Mouse (Mus musculus): ENCODE measurements at regions not wholly inside any gene's neighbourhood (a gene's known extent, or its start where the extent isn't known, plus 50 kb on each side); places are given as distances from the start of the nearest gene placed in this dataset.

DNA sequence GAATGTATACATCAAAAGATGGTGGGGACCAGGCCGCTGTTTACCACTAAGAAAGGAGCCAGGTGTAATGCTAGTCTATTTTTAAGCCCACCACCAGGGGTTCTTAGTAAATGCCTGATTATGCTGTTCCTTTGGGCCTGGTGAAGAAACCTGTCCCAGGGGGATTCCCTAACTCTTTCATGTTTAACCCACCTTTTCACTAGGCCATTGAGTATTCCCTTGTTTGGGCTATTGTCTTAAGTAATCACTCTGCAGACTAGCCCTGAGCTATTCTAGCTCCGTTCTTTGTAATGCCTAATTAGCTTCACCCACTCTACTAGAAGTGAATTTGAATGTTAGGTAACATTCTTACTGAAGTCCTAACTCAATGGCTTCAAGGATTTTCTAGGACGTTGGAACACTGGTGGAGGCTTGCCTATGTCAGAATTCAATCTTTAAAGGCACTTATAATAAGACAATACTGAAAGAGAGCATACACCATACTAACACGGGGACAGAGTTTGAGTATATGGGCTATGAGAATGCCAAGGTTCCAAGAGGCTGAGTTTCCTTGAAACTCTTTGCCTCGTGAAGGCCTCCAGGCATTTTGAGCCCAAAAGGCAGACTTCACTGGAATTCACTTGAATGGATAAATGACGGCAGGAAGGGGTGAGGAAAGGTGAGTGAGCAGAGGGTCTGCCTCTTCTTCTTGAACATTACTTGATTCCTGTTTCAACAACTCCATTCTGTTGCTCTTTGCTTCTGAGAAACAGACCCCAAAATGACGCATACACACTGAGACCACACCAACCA, 312.7 kb upstream of the Irx4 start:
- no peak for DNase-seq

DNA sequence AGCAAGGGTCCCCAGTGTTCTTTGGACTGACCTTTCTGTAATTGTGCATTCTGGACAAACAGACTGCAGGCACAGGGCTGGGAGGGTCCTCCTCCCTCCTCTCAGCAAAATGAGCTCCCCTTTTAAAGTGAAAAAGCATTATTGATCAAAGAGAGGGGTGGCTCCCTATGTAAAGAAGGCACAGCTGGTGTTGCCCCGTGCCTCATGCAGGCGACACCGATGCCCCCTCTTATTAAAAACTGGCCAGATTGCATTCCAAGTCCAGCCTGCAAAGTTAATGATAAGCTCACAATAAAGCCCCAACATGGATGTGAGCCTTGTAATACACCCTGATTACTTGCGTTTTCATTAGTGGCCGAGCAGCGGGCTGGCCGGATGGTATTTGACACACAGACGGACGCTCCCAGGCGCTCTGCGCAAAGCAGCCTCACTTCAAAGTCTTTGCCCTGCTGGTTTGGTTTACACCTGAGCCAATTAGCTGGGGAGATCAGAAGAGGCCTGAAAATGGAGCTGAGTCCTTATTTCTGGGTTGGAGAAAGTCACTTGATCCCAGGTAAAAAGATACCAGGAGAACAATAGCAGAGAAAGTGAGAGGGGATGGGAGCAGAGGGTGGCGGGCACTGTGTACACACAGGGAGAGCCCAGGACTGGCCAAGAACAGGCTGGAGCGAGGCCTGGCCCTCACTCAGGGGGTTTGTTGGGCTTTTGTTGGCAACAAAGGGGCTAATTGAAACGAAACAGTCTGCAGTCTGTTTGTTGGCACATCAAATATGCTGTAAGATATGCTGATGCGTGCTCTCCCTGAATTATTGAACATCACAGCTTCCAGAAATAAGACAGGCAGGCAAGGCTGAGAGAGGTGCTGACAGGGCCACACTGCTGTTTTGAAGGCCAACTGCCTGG, 301.4 kb upstream of the Irx4 start:
- no peak for DNase-seq

DNA sequence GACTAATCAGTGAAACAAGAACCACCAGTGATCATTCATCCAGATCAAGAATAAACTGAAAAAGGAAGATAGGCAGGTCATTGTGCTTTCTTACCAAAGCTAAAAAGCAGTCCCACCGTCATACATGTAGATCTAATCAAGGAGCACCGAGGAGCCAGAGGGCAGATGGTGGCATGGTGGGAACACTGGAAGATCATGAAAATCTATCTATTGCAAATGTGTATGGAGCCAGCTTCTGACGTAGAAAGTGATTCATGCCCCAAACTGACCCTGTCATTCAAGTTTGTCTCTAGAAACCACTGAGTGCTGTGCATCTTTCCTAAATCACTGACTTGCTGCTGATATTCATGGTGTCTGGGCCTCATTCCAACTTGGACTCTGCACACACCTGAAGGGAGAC, 299.0 kb upstream of the Irx4 start:
- DNase-seq = no peak

DNA sequence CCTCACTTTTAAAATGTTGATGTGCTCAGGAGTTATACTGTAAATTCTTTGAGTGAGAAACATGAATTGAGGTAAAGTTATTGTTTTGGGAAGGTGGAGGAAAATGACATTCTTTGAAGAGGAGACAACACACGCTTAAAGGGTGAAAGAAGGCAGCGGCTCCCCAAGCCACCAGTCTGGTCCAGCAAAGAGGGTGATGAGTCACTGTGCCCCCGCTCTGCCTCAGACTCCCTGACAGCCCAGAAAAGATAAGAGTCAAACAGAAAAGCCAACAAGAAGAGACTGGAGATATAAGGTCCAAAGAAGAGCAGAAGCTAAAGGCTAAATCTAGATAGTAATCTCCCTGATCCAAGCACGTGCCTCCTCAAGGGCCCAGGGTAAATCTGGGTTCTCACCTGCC, 288.1 kb upstream of the Irx4 start:
- no peak for DNase-seq

DNA sequence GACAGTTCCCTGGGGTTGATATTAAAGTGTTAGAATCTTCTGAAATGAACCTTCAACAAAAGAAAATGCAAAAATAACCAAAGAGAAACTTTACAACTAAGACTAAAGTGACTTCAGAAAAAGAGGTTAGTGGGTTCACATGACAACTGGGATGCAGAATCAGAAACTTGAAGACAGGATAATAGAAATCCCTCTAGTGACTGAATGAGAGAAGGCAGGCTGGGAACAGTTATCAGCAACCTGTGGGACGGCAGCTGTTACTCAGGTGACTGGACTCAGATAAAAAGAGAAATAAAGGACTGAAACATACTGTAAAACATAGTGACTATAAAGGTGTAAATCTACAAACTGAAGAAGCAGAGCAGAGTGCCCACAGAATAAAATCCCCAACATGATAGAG, 287.4 kb upstream of the Irx4 start:
- no peak for DNase-seq

DNA sequence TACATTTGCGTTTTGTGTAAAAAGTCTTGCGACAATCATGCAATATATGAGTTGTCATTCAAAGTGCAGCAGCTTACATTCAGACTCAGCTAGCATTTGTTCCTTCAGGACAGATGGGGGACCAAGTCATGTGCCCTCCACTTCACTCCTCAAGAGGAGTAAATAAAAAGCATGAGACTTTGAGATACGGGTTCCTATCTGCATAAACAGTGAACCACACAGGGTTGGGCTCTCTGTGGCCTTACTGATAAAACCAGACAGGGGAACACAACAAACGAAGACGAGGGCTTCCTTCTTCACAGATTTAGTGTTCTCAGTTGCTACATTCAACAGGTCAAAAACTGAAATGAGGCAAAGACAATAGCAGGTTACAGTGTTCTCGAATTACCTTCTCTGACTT, 283.1 kb upstream of the Irx4 start:
- no peak for DNase-seq

DNA sequence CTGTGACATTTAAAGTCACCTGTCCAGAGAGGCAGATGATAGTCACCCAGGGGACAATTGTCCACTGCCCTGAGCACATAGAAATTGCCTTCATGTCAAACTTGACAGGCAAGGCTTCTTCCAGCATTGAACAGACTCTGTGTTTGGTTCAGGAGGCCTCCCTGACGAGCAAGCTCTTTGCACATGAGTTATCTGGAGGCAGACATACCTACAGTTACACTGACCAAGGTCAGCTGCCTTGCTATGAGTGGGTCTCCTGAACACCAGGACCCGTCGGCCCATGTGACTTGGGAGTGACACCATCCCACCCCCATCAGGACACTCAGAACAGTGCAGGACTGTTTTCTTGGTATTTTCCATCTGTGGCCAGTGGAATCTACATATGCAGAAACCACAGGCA, 282.3 kb upstream of the Irx4 start:
- no peak for DNase-seq

DNA sequence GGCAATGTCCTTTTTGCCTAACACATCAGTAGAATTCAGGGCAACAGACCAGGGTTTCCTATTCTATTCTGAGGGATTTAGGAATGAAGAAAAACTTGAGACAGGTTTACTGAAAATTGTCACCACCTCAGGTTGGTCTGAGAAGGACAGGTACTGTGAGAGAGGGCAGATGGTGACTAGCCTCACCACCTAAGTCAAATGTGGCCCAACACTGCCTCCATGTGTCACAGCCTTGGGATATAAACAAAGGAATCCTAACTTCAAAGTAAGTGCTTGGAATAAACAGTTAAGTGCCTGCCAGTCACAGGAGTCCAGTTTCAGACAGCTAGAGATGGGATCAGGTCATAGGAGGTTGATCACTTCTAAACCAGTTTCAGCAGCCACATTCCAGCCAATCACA, 281.3 kb upstream of the Irx4 start:
- no peak for DNase-seq

DNA sequence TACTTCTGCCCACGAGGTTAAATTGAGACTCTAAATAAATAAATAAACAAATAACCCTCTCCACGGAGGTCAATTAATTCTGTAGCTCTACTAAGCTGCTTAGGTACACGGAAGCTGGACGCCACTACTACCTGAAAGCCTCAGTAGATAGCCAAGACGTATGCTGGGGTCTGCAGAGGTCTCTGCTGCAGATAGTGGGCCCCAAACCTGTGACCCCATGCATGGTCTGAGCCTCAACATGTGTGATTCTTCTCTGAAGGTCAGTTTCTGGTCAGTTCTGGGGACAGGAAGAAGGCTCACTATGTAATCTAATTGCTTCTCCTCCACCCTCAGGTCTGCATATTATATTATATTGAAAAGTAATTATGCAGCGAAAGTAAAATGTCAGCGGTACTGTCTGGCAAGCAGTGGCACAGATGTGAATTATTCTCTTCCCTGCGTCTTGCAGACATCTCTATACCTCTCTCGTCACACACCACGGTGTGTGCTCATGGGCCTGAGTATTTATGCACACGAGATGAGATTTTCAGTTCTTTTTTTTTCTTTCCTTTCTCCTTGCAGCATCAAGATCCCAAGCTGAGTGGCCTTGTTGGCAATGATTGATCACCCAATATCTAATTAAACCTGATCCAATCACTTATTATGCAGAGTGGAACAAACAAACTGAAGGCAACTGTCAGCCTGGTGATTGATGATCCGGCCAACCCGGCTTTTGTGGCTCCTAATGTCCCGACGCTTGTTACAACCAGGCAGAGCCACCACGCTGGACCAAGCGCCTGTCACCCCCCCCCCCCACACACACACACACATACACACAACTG, 267.5 kb upstream of the Irx4 start:
- DNase-seq = no peak

DNA sequence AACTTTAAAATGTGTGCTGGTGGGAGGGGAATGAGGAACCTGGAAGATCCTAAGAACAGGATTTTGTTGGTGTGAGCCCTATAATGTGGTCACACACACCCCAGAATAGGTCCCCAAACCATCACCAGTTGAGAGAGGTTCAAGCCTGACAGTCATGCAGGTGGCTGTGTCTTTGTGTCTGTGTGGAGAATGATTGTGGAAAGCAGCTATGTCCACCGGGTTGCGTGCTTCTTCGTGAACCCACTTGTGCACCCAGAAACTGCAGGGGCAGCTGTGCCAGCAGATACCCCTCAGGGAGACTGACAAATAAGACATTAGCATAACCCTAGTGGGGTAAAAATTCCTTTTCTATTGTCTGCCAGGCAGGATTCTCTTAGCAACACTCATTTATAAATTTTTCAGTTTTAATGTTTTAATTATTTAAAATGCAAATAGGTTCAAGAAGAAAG, 266.8 kb upstream of the Irx4 start:
- no peak for DNase-seq

DNA sequence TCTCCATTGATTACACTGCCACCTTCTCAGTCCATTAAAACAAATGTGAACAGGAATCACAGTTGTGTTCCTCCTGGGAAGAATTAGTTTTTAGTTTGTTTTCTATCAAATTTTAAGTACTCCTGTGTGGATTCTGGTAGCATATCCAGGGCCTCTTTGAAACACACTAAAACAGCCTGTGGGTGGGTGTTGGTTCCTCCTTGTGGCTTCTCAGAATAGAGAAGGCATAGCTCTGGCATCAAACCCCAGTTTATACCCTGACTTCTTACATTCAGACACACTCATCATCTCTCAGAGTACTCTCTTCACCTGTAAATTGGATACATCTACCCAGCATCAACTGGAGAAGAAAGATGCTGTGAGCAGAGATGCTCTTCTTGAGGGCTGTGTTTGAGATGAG, 265.7 kb upstream of the Irx4 start:
- no peak for DNase-seq

DNA sequence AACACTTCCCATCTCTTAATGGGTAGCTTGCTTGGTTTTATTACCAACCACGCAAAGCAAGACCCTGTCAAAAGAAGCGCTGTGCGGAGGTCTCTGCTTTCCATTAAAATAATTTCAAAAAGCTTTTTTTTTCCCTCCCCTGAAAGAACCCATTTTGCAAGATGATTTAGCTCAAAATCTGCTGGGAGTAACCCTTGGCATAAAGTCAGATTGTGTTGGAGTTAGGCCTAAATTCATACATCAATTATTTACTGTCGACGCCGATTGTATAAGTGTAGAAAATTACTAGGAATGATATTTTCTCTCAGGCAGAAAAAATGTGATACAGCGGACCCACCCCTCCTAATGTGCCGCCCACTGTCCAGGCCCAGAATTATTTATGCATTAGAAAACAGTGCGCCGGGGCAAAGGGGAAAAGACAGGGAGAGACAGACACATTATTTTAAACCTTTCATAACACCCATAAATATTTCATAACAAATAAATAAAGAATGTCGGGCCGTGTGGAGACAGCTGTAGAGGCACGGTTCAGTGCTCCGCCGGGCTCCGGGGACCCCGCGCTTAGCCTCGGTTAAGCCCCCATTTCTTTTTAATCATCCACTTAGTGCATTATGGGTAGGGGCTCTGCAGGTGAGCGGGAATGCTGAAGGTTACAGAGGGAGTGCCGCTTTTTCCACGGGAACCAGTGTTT, 251.3 kb upstream of the Irx4 start:
- no peak for DNase-seq

DNA sequence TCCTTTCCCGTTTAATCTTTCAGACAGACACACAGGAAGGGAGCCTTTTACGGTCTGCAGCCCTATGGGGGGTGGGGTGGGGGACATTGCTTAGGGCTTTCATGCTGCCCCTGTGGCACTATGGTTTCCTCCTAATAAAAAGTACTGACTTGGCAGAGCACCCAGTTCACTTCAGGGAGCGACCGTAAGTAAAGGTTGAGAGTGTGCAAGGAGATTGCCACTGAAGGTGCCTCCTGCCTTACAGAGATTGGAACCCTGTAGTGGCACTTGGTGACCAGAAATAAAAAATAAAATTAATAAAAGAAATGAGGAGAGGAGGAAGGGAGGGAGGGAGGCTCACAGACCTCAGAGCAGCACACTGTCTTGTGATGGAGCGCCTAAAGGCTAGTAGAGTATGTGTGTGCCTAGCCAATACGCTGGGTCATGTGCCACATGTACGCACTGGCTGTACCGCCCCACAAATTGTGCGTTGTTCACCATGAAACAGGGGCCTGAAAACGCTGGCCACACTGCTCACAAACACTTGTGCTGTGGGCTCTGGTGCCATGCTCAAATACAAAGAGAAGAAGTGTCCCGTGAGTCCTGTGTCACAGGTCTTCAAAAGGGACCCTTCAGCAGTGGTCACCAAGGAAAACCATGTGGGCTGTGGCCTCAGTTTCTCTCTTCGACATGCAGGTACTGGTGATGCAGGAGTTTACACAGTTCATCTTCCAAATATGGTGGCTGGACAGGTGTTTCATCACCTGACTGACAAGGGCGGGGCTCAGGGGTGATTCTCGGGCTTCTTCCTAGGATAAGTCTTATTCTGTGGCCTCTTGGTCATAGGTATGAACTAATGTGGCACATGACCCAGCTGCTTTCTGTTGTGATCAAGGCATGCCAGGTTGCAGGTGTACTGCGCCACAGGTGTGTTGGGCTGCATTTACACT, 250.5 kb upstream of the Irx4 start:
- DNase-seq = no peak

DNA sequence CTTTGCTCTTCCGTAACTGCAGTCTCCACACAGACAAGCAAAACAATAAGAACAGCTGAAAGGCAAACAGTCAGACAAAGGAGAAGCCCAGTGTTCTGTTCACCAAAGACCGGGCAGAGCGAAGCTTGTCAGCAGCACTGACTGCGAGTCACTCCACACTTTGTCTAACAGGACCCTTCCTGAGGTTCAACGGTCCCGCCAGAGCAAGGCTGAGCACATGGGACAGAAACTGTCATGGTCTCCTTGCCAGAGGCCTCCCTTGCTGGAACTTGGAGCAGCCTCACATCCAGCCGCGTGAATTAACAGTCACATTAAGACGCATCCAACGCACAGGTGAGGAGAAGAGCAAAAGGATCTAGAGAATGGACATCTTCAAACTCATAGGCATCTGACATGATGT, 241.1 kb upstream of the Irx4 start:
- no peak for DNase-seq

DNA sequence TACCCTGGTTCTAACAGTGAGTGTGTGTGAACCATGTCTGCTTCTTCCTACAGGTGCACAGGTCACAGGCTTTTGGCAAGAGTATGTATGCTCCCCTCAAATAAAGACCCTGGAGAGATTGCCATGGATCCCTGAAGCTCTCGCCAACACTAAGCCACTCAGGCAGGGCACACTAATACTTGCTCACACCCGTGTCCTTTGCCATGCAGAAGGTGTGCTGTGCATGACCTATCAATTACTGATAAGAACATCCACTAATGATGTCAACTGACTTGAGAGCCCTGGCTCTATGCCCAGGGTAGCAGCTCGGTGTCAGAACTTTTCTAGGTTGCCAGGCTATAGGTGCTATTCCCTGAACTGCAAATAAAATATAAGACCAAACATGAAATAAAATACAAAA, 229.1 kb upstream of the Irx4 start:
- DNase-seq = peak in 1 of 2 experiments; percentile 3

DNA sequence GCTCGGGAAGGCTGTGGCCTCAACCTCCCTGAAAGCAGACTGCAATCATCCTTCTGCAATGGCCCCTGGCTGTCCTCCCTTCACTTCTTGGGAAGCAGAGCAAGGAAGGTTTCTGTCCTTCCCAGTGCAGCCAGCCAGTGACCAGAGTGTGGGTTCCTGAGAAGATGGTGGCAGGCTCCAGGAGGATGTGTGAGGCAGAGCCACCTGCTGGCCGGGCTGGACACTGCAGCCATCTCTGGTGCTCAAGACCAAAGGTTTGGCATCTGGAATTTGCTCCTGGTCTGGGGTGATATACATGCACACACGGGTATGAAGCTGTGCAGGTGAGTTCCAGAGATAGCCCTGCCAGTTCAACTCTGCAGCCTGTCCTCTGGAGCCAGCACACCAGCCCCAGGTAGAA, 227.2 kb upstream of the Irx4 start:
- DNase-seq = peak; percentile 11 to 47

DNA sequence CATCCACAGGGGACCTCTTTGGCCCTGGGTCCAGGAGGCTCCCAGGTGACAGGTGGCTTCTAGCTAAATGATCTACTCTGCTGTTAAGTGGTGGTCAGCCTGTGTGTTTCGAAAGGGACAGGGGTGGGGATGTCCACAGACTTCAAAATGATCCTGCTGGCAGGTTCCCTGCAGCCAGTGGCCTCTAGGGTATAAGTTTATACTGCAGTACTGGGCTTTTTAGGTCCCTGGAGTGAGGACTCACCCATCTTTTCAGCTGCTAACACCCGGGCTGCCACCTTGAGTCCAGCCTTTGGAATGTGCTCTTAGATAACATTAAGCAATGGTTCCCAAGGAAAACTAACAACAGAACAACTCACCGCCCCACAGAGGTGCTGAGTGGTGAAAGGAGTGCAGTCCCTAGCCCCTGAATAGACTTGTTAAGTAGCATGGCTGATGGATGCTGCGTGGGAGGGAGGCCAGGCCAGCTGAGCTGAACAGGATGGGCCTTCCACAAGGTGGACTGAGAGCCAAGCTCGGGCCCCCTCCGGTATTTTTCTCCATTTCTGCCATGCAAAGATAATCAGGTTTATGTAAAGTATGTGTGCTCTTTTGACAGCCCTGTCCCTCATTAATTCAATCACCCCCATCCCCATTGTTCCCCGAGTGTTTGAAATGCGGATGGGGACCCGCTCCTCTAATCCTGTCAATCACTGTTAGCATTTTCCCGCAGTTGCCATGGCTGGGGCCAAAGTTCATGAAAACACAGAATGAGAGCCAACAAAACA, 226.0 kb upstream of the Irx4 start:
- no peak for DNase-seq

DNA sequence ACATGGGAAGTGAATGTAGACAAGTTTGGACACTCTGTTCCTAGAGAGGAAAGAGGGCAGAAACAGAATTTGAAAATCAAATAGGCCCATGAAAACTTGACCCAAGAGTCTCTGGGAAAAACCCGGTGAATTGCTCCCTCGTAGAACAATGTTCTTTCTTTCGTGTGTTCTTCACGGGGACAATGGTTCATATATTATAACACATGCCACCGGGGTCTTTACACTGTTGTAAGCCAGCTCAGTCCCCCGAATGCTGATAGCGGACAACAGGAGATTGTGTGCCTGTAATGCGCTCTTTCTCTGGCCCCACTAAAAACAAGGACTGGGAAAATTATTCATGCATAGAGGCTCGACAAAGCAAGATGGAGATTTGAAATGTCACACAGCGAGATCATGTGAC, 225.4 kb upstream of the Irx4 start:
- no peak for DNase-seq

DNA sequence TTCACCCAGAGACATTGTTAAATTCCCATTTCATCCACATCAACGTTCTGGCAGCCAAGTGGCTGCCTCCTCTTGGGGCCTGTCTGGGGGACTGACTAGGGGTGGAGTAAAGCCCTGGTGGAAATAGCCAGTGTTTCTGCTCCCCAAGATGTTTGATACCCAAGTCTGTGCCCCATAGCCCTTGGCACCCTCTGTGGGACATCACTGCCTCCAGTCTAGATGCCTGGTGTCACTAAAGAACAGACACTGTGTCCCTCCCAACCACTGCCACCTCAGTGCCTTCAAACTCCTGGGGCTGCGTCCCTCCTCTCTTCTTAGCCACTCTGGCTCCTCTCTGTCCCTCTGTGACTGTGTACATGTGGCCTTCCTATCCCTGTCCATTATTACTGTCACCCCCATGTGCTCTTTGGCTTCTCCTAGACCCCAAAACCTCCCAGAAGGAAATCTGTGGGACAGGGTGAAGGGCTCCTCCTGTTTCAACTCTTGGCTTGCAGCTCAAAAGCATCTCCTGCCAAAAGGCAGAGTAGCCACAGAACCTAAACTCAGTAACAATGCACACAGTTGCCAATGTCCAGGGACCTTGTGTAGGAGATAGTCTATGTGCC, 224.8 kb upstream of the Irx4 start:
- DNase-seq = no peak

DNA sequence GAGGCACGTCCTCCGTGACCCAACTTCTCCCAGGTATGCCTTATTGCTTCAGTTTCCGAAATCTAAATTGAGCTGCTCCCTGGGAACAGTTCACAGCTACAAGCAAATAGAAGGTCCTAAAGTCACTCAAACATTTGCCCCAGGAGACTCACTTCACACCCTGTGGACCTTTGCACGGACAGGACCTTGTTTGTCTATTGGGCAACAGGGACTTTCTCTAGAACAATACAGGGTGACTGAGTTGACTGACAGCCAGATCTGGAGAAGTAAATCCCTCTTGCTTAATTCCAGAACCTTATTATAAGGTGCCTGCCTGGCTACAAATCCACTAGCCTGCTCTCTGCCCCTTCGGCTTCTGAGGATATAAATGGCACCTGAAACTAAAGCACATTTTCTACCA, 220.5 kb upstream of the Irx4 start:
- no peak for DNase-seq

Data from heart, adult 18-20 months (tissue).